Mouse (Mus musculus) liver, postnatal 0 days (tissue): ENCODE measurements around the gene Dct.

Source experiments
- CTCF ChIP-seq: sonication (generic); IDR thresholded peaks from 2 replicates; pipeline ENCODE4 v1.5.1; 2016; ENCODE audit warnings: antibody characterized with exemption, low read depth
- EP300 ChIP-seq: IDR thresholded peaks from 2 replicates; pipeline ENCODE4 v1.6.1; 2016; ENCODE audit warnings: antibody characterized with exemption, low read depth, mild to moderate bottlenecking

GRCm38 (mm10) chr14:118021867-118022543 lies 30.0 kb downstream of the Dct start:
- TF ChIP-seq CTCF (no peak), EP300 (no peak)
